Mouse (Mus musculus) embryonic stem cell, embryonic (primary cell): ENCODE measurements around the gene Zswim8.
"Not testable (repeated sequence)": the region's sequence is repeated elsewhere in the genome, so short reads cannot be mapped to it uniquely, and the experiment has no call there.

ENCODE experiments used
- CTCF ChIA-PET, 4 experiments: fragments of 300-600 bp in 2 of 4; fragments of 350-600 bp in 2 of 4; sonication (Branson Sonifier 250); formaldehyde crosslinking; loops; one replicate each; lab custom pipeline; 2022; ENCODE audit warnings: inconsistent platforms in 2 of 4; lab: Charles Lee
- POLR2A ChIA-PET, 4 experiments: fragments of 300-600 bp in 2 of 4; fragments of 350-600 bp in 2 of 4; sonication (Branson Sonifier 250); formaldehyde crosslinking; loops; one replicate each; lab custom pipeline; 2022; ENCODE audit warnings: antibody characterized with exemption in 4 of 4, inconsistent platforms in 1 of 4; lab: Charles Lee

Gene Zswim8

DNA sequence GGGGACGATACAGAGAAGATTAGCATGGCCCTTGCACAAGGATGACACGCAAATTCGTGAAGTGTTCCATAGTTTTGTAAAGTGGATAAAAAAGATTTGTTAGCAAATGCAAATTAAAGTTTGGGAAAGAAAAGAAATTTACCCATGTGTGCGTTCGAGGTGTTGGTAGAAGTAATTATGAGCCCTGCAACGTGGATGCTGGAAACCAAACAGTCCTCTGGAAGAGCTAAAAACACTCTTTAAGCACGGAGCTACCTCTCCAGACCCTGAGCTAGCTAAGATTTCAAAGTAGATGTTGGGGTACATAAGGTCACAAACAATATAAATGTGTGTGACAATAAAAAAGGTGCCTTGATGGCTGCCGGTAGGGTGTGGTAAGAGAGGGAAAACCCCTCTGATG, 5.8 kb upstream of the Zswim8 start:
- ChIA-PET POLR2A (interaction anchor here in 2 of 4 experiments (1.0 to 3.2 kb wide), 14 partner anchors 8 to 351 kb away, joined by 3 to 13 read pairs (median 7); partner anchors contain the start of genes Sec24c (in 2 of the 2), Adk (in 1 of the 2), Ap3m1 (in 1 of the 2) and Mrps16 (in 1 of the 2)), CTCF (interaction anchor here in 2 of 4 experiments (1.3 kb wide), 2 partner anchors 30 to 35 kb away, joined by 3 to 4 read pairs; no protein-coding TSS in a partner anchor)

DNA sequence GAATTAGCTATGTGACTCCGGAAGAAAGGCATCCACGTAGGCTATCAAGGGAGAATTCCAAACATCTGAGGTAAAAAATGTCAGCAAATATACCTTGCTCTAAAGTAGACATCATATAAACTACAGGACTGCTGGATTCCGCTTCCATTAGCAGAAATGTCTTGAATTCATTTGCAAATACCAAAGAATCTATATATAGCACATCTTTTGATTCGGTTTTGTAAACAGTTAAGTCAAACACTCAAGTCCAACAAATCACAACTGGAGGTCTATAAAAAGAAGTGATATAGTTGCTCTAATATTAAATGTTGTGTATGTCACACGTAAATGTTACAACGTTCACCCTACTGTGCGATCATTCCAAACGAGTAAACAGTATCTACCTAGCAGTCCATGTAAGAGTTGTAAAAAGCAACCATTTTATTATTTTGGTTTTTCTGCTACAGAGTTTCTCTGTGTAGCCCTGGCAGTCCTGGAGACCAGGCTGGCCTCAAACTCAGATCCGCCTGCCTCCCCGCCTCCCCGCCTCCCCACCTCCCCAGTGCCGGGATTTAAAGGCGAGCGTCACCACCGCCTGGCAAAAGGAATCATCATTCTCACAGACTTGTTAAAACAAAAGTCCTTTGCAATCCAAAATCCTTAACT, 5.1 kb upstream of the Zswim8 start:
- ChIA-PET POLR2A (interaction anchor here in 2 of 4 experiments (0.6 to 3.2 kb wide), 21 partner anchors 8 to 350 kb away, joined by 3 to 13 read pairs (median 4); partner anchors contain the start of genes Sec24c (in 2 of the 2), Usp54 (in 2 of the 2), Adk (in 1 of the 2) and Ap3m1 (in 1 of the 2)), CTCF (interaction anchor here in 1 of 4 experiments (1.3 kb wide), 1 partner anchor 30 kb away, joined by 4 read pairs; no protein-coding TSS in a partner anchor)

DNA sequence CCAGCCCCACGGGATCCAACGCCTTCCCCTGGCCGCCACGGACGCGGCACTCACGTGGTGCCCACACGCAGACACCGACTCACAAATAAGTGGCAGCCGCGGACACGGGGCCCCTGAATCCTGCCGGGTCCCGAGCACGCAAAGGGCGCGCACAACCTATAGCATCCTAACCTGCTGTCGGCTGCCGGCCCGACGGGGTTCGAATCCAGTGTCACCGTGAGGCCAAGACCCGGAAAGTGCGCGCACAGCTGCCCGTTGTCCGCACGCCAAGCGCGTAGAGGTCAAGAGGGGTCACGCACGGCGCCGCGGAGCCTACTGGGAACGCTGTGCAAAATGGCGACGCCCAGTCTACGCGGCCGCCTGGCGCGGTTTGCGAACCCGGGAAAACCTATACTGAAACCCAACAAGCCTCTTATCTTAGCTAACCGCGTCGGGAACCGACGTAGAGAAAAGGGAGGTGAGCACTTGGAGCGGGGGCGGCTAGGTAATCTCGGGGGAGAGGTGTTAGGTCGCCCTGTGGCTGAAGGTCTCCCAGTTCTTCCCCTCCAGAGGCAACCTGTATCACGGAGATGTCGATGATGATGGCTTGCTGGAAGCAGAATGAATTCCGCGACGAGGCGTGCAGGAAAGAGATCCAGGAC, 4.5 kb upstream of the Zswim8 start, which contains the start of gene Chchd1:
TSS of gene Chchd1 (plus strand) at position 266 of the 641 bp plus-strand sequence.
- CTCF ChIA-PET, result no interaction called here
- POLR2A ChIA-PET, result interaction anchor here in 2 of 4 experiments (0.6 to 3.2 kb wide), 16 partner anchors 9 to 350 kb away, joined by 3 to 13 read pairs (median 6); partner anchors contain the start of genes Sec24c (in 2 of the 2), Usp54 (in 2 of the 2), Adk (in 1 of the 2) and Ap3m1 (in 1 of the 2)

DNA sequence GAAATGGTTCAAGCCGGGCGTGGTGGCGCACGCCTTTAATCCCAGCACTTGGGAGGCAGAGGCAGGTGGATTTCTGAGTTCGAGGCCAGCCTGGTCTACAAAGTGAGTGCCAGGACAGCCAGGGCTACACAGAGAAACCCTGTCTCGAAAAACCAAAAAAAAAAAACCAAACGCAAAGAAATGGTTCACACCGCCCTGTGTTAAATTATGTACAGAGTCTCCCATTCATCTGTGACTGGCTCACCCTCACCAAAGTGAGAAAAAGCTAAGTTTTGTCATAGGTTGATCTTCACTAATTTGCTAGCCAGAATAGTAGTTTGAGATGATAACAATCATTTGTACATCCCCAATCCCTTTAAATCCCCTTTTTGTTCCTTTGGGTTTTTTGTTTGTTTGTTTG, 3.9 kb upstream of the Zswim8 start:
- CTCF ChIA-PET, result not testable (repeated sequence)
- POLR2A ChIA-PET, result interaction anchor here in 2 of 4 experiments (1.0 to 2.6 kb wide), 14 partner anchors 10 to 349 kb away, joined by 3 to 13 read pairs (median 5); partner anchors contain the start of genes Sec24c (in 2 of the 2), Adk (in 1 of the 2), Anxa7 (in 1 of the 2) and Ap3m1 (in 1 of the 2)

DNA sequence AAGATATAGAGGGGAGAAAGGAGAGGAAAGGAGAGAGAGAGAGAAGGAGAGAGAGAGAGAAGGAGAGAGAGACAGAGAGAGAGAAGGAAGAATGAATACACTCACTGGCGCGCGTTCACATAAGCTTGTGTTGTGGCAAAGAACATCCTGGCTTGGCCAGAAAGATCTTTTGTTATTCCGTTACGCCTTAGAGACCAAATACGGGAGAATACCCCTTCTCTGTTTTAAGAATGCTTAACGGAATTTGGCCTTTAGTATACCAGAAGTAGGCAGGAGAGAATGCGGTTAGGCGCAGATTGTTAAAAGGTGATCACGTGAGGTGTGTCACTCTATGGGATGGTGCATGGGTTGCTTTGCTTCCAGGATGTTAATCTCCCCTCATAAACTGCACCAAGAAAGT, 887 bp downstream of the Zswim8 start:
- CTCF ChIA-PET, result interaction anchor here (0.6 to 1.5 kb wide), 10 partner anchors 11 to 355 kb away, joined by 3 to 6 read pairs (median 4); no protein-coding TSS in a partner anchor

DNA sequence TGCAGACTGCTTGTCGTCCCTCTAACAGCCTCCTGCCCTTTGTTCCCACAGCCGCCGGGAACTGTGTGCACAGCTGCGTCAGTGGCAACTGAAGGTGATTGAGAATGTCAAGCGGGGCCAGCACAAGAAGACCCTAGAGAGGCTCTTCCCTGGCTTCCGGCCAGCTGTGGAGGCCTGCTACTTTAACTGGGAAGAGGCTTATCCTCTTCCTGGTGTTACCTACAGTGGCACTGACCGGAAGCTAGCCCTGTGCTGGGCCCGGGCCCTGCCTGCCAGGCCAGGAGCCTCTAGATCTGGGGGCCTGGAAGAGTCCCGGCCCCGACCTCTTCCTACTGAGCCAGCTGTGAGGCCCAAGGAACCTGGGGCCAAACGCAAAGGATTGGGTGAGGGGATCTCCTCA, 6.5 kb downstream of the Zswim8 start:
- ChIA-PET POLR2A (interaction anchor here in 3 of 4 experiments (0.6 to 2.4 kb wide), 12 partner anchors 10 to 40 kb away, joined by 3 to 8 read pairs (median 4); partner anchors contain the start of genes Chchd1 (in 1 of the 3) and Sec24c (in 1 of the 3)), CTCF (interaction anchor here in 2 of 4 experiments (1.0 to 1.1 kb wide), 3 partner anchors 10 to 89 kb away, joined by 3 to 4 read pairs (median 3); no protein-coding TSS in a partner anchor)

More for the DNA sequence above, 887 bp downstream of the Zswim8 start:
- POLR2A ChIA-PET, result interaction anchor here in 3 of 4 experiments (0.6 to 4.9 kb wide), 26 partner anchors 8 to 344 kb away, joined by 3 to 39 read pairs (median 4); partner anchors contain the start of genes Anxa7 (in 2 of the 3), Vcl (in 2 of the 3), Adk (in 1 of the 3) and Ap3m1 (in 1 of the 3)

DNA sequence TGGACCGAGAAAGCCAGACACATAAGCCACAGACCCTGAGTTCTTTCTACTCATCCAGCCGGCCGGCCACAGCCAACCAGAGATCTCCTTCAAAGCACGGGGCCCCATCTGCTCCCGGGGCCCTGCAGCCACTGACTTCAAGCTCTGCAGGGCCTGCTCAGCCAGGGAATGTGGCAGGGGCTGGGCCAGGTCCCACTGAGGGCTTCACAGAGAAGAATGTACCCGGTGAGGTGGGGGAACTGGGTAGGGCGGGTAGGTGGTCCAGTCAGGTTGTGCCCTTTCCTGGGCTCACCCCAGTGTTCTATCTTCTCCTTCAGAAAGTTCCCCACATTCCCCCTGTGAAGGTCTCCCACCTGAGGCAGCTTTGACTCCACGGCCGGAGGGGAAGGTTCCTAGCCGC, 11.1 kb downstream of the Zswim8 start:
- POLR2A ChIA-PET, result interaction anchor here in 1 of 4 experiments (0.8 to 1.1 kb wide), 2 partner anchors 21 to 22 kb away, joined by 3 read pairs; no protein-coding TSS in a partner anchor
- CTCF ChIA-PET, result no interaction called here

DNA sequence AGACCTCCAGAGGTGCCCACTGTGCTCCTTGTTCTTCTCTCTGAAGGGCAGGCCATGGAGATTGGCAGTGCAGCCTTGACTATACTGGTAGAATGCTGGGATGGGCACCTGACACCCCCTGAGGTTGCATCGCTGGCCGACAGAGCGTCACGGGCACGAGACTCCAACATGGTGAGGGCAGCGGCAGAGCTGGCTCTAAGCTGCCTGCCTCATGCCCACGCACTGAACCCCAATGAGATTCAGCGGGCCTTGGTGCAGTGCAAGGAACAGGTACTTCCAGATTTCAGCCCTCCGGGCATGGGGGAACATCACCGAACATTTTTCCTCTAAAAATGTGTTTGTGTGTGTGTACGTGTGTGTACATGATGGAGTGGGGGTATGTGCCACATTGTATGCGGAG, 12.4 kb downstream of the Zswim8 start:
- CTCF ChIA-PET, result no interaction called here
- POLR2A ChIA-PET, result interaction anchor here in 1 of 4 experiments (1.8 kb wide), 1 partner anchor 11 kb away, joined by 5 read pairs; no protein-coding TSS in a partner anchor

DNA sequence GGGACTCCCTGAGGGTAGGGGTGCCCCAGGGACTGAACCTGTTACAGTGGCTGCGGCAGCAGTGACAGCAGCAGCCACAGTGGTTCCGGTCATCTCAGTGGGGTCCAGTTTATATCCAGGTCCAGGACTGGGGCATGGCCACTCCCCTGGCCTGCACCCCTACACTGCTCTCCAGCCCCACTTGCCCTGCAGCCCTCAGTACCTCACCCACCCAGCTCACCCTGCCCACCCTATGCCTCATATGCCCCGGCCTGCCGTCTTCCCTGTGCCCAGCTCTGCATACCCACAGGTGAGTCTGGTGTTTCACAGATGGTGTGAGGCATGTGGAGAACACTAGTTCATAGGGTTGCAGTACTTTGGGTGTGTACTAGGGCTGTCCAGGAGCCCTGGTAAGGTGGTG, 14.0 kb downstream of the Zswim8 start:
- POLR2A ChIA-PET, result interaction anchor here in 2 of 4 experiments (0.5 to 1.8 kb wide), 3 partner anchors 9 to 80 kb away, joined by 3 to 7 read pairs (median 5); partner anchors contain the start of gene Usp54 (in 1 of the 2)

DNA sequence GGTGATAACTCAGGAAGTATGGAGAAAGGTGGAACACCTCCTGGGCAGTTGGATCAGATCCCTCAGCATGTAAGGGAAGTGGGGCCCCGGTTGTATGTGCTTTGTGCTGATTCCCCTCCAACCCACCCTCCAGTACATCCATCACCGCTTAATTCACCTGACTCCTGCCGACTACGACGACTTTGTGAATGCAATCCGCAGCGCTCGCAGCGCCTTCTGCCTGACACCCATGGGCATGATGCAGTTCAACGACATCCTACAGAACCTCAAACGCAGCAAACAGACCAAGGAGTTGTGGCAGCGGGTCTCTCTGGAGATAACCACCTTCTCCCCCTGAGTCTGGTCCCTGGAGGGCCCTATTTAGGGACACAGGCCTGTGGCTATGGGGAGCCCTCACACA, 15.7 kb downstream of the Zswim8 start:
- ChIA-PET CTCF (interaction anchor here in 3 of 4 experiments (1.0 to 1.6 kb wide), 3 partner anchors 10 to 298 kb away, joined by 3 to 12 read pairs (median 3); no protein-coding TSS in a partner anchor), POLR2A (interaction anchor here in 1 of 4 experiments (1.2 to 1.8 kb wide), 2 partner anchors 14 to 62 kb away, joined by 3 to 6 read pairs; no protein-coding TSS in a partner anchor)

More for the DNA sequence above, 14.0 kb downstream of the Zswim8 start:
- CTCF ChIA-PET, result interaction anchor here in 1 of 4 experiments (0.9 kb wide), 1 partner anchor 16 kb away, joined by 4 read pairs; no protein-coding TSS in a partner anchor

DNA sequence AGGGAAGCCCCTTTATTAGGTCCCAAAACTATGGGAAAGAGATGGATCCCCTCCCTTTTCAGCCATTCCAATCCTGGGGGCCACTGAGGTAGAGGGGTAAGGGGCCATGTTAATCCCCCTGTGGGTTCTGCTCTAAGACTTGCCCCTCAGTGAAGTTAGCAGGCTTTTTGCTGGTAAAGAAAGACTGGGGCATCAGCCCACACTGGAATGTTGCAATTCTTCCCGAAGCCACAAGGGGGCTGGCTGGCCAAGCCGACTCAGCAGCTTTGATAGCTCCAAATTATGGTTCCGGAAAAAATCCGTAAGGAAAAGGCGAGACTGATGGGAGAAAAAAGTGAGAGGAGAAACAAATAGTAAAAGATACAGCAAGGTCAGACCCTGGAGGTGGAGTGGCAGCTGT, 16.7 kb downstream of the Zswim8 start:
- ChIA-PET CTCF (interaction anchor here in 3 of 4 experiments (0.6 to 1.6 kb wide), 15 partner anchors 10 to 296 kb away, joined by 3 to 12 read pairs (median 3); partner anchors contain the start of genes Ndst2 (in 1 of the 3) and Zswim8 (in 1 of the 3)), POLR2A (interaction anchor here in 3 of 4 experiments (0.5 to 1.8 kb wide), 9 partner anchors 9 to 206 kb away, joined by 3 to 6 read pairs (median 3); no protein-coding TSS in a partner anchor)

DNA sequence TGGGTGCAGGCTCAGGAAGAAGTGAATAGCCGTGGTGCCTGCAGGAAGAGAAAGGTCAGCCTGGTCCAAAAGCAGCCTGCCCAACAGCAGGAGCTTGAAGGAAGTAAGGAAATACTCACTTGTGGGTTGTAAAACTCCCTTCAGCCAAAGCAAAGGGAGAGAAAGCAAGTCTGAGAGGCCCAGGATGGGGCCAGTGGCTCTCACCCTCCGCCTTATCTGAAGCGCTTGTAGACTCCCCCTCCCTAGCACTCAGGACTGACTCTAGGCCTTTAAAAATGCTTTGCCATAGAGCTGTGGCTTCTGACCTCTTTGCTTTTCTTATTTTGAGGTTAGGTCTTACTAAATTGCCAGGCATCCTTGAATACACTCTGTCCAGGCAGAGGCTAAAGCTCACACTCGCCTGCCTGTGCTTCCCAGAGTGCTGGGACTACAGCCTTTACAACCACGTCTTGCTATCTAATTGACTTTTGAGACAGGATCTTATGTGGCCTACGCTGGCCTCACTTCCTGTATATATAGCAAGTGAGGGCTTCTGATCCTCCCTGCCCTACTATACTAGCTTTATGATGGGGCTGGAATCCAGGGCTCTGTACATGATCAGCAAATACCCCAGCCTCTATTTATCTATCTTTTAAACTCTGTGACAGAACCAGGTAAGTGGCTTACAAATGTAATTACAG, 18.4 kb downstream of the Zswim8 start:
- ChIA-PET POLR2A (no interaction called here), CTCF (interaction anchor here in 1 of 4 experiments (1.2 kb wide), 1 partner anchor 12 kb away, joined by 5 read pairs; no protein-coding TSS in a partner anchor)

DNA sequence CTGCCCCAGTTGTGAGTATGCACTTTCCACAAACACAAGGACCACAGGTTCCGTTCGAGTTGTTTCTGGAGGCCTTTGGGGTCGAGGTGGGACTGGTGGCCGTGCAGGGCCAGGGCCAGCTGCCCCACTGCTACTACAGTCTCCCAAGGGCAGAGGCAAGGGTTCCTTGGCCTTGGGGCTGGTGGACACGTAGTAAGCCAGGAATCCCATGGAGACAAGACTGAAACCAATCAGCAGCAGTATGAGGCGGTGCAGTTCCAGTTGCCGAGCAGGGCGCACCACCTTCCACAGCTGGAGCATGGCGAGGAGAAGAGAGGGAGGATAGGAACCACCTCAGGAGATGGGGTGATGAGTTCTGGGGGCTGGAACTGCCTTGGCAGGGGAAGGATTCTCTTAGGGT, 22.5 kb downstream of the Zswim8 start:
- ChIA-PET POLR2A (interaction anchor here in 2 of 4 experiments (0.5 to 1.8 kb wide), 10 partner anchors 16 to 289 kb away, joined by 3 to 5 read pairs (median 3); no protein-coding TSS in a partner anchor), CTCF (interaction anchor here in 1 of 4 experiments (1.3 kb wide), 1 partner anchor 336 kb away, joined by 3 read pairs; the partner anchor contains the start of gene Mrps16)

DNA sequence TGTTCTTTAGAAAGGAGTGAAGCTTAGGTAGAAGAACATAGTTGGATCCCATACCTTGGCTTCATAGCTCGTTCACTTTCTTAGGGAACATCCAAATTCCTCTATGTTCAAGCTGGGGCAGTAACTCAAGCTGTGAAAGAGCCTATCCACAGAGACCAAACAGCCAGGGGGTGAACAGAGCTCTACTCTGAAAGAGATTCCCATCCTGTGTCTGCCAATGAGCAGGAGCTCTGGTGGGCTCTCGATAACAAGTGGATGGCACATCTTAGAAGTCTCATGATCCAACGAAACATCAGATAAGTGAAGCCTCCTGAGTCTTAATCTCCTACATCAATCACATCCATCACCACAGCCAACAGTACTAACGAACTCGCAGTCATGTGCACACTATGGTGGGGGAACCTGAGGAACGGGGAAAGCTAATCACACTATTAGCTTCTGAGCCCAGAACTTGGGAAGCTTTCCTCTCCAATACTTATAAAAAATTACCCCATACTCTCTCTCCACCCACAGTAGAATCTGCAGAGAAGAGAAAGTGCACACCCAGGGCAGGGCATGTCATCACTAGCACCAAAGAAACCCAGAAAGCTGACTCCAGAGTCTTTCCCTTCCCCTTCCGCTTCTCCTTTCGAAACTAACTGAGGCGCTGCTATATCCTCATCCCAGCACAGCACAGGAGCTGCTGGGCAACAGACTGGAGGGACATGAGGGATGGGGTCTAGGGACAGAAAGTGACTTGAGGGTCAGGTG, 23.7 kb downstream of the Zswim8 start:
- ChIA-PET POLR2A (interaction anchor here in 3 of 4 experiments (0.6 to 1.7 kb wide), 20 partner anchors 9 to 339 kb away, joined by 3 to 7 read pairs (median 3); partner anchors contain the start of genes Vcl (in 2 of the 3), Chchd1 (in 1 of the 3) and Zswim8 (in 1 of the 3)), CTCF (interaction anchor here in 3 of 4 experiments (0.5 to 1.7 kb wide), 4 partner anchors 14 to 805 kb away, joined by 3 read pairs; no protein-coding TSS in a partner anchor)

DNA sequence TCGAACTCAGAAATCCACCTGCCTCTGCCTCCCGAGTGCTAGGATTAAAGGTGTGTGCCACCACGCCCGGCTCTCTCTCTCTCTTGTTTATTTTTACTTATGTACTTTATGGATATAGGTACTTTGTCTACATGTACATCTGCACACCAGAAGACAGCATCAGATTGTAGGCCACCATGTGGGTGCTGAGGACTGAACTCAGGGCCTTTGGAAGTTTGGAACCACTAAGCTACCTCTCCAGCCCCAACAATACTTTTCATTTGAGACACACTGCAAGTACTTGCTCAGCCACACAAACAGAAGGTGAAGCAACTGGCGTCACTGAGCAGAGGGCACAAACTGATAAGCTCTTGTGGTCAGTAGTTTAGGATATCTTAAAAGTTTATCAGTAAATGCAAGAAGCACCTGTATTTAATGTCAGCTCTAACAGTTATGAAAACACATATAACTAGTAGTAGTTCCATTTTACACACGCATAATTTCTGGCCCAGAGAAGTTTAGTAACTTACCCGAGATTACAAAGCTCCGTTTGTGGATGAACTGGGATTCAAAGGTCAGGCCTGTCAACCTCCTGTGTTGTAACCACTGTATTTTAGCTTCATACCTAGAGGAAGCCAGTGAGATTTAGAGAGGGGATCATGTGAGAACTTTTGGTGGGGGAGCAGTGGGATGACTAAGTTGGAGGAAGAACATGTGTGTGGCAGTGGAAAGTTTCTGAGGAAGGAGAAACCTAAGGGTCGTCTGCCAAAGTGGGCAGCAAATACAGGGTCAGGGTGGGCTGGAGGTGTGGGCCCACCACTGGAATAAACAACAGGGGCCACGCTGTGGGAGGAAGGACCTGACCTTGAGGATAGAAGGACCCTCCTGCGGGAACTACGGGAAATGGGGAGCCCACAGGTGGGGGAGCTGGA, 25.9 kb downstream of the Zswim8 start:
- ChIA-PET POLR2A (interaction anchor here (0.6 to 1.4 kb wide), 14 partner anchors 9 to 346 kb away, joined by 3 to 6 read pairs (median 3); partner anchors contain the start of genes Chchd1 (in 1 of the 4) and Vcl (in 1 of the 4)), CTCF (interaction anchor here in 2 of 4 experiments (1.1 to 2.4 kb wide), 2 partner anchors 9 to 316 kb away, joined by 3 to 8 read pairs; no protein-coding TSS in a partner anchor)
